Mouse (Mus musculus): Measurements from ENCODE around the gene Flt4. TPM values are rescaled to one million over a fixed set of nuclear protein-coding genes. Genes with fewer than 3 reads are reported as not detected.

Gene Flt4
- polyA plus RNA-seq, 1 experiment from 2014 or later: 1.8 TPM

Other genes with a start within 250 kb of the Flt4 start
- not detected in 2 replicates for gene Olfr1389, start 186.2 kb upstream of the Flt4 start, polyA plus RNA-seq (2015; fragmentation: Nextera tagmentation; extraction: Ambion mirVana)
- gene Olfr1388, start 172.6 kb upstream of the Flt4 start, polyA plus RNA-seq (2015; fragmentation: Nextera tagmentation; extraction: Ambion mirVana): not detected in 2 replicates
- not detected in 2 replicates for gene Olfr1387, start 153.9 kb upstream of the Flt4 start, polyA plus RNA-seq (2015; fragmentation: Nextera tagmentation; extraction: Ambion mirVana)
- not detected in 2 replicates for gene Olfr1386, start 144.2 kb upstream of the Flt4 start, polyA plus RNA-seq (2015; fragmentation: Nextera tagmentation; extraction: Ambion mirVana)
- gene Olfr1385, start 120.2 kb upstream of the Flt4 start, polyA plus RNA-seq (2015; fragmentation: Nextera tagmentation; extraction: Ambion mirVana): not detected in 2 replicates
- not detected in 2 replicates for gene Olfr1384, start 102.5 kb upstream of the Flt4 start, polyA plus RNA-seq (2015; fragmentation: Nextera tagmentation; extraction: Ambion mirVana)
- gene Olfr1383, start 89.6 kb upstream of the Flt4 start, polyA plus RNA-seq (2015; fragmentation: Nextera tagmentation; extraction: Ambion mirVana): not detected in 2 replicates
- not detected in 2 replicates for gene Olfr1382, start 81.0 kb upstream of the Flt4 start, polyA plus RNA-seq (2015; fragmentation: Nextera tagmentation; extraction: Ambion mirVana)
- gene Olfr1381, start 65.8 kb upstream of the Flt4 start, polyA plus RNA-seq (2015; fragmentation: Nextera tagmentation; extraction: Ambion mirVana): not detected in 2 replicates
- gene Olfr1380, start 52.4 kb upstream of the Flt4 start, polyA plus RNA-seq (2015; fragmentation: Nextera tagmentation; extraction: Ambion mirVana): not detected in 2 replicates
- not detected in 2 replicates for gene Scgb3a1, start 54.3 kb downstream of the Flt4 start, polyA plus RNA-seq (2015; fragmentation: Nextera tagmentation; extraction: Ambion mirVana)
- 65.6 and 65.8 TPM in 2 replicates for gene Cnot6, start 103.5 kb downstream of the Flt4 start, polyA plus RNA-seq (2015; fragmentation: Nextera tagmentation; extraction: Ambion mirVana)
- gene Gfpt2, start 184.9 kb downstream of the Flt4 start, polyA plus RNA-seq (2015; fragmentation: Nextera tagmentation; extraction: Ambion mirVana): 3.9 and 4.6 TPM in 2 replicates
- gene Mapk9, start 237.5 kb downstream of the Flt4 start, polyA plus RNA-seq (2015; fragmentation: Nextera tagmentation; extraction: Ambion mirVana): 43.5 and 49.1 TPM in 2 replicates